Mouse (Mus musculus): ENCODE measurements at regions not wholly inside any gene's neighbourhood (a gene's known extent, or its start where the extent isn't known, plus 50 kb on each side); places are given as distances from the start of the nearest gene placed in this dataset.
A peak's percentile ranks its signal among the peaks of the same experiment; 100 is the strongest.

DNA sequence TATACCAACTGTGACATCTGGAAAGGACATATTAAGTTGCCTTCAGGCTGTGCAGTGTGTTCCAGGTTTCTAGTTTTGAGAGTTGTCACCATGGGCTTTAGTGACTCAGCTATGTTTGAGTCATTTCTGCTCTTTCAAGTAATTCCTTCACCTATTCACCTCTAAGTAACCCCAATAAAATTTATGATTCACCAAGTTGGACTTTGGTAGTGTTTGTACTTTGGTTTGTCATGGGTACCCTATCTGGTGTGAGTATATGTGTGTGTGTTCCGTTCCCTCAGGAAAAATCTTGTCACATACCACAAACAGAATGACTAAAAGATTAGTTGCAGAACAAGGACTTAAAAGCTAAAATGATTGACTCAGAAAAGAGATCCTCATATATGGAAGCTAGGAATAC lies 76.8 kb upstream of the Crbn start:
- no peaks in the 10 kb centered on the region for H3K4me1 ChIP-seq
- ATAC-seq (ENCODE audit: low FRiP score) = no peak
- WGBS = 100% methylated on average over 1 of the region's 1 CpGs

DNA sequence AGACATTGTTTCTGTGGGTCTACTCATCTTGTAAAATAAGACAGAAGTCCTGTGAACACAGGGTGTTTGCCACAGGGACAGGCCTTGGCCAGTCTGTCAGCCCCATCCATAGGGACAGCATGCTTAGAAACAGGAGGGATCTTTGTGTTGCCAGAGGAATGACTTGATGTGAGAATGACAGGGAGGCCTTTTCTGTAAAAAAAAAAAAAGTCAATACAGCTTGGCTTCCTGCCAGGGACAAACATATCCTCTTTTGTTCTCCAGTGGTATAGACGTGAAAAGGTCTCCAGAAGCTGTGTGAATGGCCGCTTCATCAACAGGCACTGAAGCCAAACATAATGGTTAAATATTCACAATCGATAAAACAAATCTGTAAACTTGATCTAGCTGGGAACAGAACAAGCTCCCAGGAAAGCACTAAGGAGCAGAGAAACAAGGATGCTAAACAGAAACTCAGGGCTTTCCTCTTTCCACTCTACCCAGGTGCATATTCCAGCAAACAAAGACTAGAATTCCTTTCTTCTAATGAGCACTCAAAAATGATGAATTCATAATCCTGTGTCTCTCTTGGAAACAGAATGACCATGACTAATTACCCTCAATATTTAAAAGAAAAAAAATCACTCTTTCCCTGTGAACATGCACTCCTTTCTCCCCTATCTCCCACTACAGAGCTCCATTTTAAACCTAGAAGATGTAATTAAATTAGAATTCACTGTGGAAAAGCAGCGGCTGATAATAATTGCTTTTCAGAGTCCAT lies 92.2 kb upstream of the Crbn start:
- no peak overlapping the region for H3K4me2 ChIP-seq
- ATAC-seq (ENCODE audit: low FRiP score) = peak; percentile 77

More for the DNA sequence above, 76.8 kb upstream of the Crbn start:
- no peak overlapping the region for H3K9ac ChIP-seq
- no peak overlapping the region for H3K4me3 ChIP-seq (replicated peaks)
- H3K9me3 ChIP-seq = no peaks in the 10 kb centered on the region
- H3K4me2 ChIP-seq = no peak overlapping the region
- no peaks in the 10 kb centered on the region for H3K36me3 ChIP-seq (replicated peaks)
- H3K27me3 ChIP-seq = no peaks in the 10 kb centered on the region
- H3K27ac ChIP-seq = no peak overlapping the region

DNA sequence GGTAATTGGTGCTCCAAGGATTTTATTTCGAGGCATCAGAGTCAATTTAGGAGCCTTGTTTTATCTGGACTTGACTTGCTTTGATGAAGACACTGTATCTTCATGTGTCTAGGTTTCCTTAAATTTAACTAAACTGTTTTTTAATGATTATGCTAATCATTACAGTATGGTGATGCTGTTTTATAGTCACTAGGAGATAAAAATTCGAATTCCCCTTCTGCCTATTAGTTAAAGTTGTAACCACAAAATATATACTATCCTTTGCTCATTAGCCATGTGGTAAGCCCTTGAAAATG lies 92.7 kb upstream of the Crbn start:
- H3K4me1 ChIP-seq = peaks cover 10% of the 10 kb centered on the region
- 38% methylated on average over 2 of the region's 2 CpGs for WGBS
- H3K27me3 ChIP-seq = no peaks in the 10 kb centered on the region
- H3K4me2 ChIP-seq = no peak overlapping the region
- no peak overlapping the region for H3K4me3 ChIP-seq (replicated peaks)
- ATAC-seq (ENCODE audit: low FRiP score) = no peak
- no peaks in the 10 kb centered on the region for H3K9me3 ChIP-seq
- no peak overlapping the region for H3K27ac ChIP-seq
- no peaks in the 10 kb centered on the region for H3K36me3 ChIP-seq (replicated peaks)
- H3K9ac ChIP-seq = no peak overlapping the region

More for the DNA sequence above, 92.2 kb upstream of the Crbn start:
- Histone ChIP-seq H3K9me3 (no peaks in the 10 kb centered on the region), H3K4me3 (replicated peaks) (no peak overlapping the region), H3K4me1 (peaks cover 10% of the 10 kb centered on the region), H3K27ac (peak overlapping the region; percentile 32; the same call in 1 of the 2 replicates), H3K27me3 (no peaks in the 10 kb centered on the region), H3K9ac (no peak overlapping the region), H3K36me3 (replicated peaks) (no peaks in the 10 kb centered on the region)
- WGBS = 18% methylated on average over 4 of the region's 4 CpGs

DNA sequence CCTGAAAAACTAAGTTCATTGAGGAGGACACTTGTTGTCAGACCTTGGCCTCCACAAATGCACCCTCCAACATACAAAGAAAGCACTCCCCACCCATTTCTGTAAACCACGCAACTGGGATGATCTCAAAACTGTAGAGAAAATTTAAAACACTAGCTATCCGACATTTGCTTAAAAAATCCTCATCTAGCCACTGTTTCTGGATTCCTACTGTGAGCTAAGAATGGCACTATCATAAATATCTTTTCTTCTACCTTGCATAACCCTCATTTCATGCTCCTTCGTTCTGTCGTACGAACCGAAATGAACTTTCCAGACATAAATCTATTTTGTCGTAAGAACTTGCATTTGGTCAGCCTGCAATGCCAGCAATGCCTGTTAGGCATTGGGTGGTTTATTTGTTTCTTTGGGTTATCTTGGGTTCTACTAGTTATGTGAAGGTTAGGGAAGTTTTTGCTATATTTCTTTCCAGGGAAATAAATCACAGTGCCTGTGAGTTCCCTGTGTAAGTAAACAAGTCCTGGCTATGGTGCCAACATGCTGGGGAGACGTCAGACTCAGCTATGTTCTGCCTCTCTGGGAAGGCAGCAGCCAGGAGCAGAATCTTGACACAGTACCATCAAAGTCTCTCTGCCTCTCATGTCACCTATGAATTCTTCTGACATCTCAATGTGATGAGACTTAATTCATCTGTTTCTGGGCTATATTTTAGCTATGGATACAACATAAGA lies 104.2 kb upstream of the Crbn start:
- no peak overlapping the region for H3K4me3 ChIP-seq (replicated peaks)
- no peak for ATAC-seq (ENCODE audit: low FRiP score)
- no peak overlapping the region for H3K27ac ChIP-seq
- H3K27me3 ChIP-seq = no peaks in the 10 kb centered on the region
- H3K36me3 ChIP-seq (replicated peaks) = no peaks in the 10 kb centered on the region
- H3K4me2 ChIP-seq = no peak overlapping the region
- no peak overlapping the region for H3K9ac ChIP-seq
- WGBS = 93% methylated on average over 8 of the region's 8 CpGs
- H3K9me3 ChIP-seq = no peaks in the 10 kb centered on the region
- no peaks in the 10 kb centered on the region for H3K4me1 ChIP-seq

DNA sequence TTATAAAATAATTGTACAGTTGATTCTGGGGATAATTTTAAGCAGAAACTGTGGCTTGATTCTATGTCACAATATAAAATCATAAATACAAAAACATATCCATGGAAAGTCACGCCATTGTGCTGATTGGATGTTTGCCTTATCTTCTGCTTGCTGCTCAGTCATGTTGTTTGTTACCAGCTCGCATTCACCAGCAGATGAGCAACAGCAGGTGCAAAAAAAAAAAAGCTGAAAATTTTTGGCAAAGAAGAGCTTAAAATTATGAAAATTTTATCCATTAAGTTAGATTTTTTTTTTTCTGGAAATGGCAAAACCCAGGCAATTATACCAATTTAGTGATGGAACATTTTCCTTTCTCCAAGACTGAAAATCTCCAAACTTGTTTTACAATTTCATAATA lies 115.2 kb upstream of the Crbn start:
- no peak for ATAC-seq (ENCODE audit: low FRiP score)
- Histone ChIP-seq H3K4me2 (no peak overlapping the region), H3K9ac (no peak overlapping the region), H3K9me3 (no peaks in the 10 kb centered on the region), H3K36me3 (replicated peaks) (no peaks in the 10 kb centered on the region), H3K4me1 (no peaks in the 10 kb centered on the region), H3K27ac (no peak overlapping the region), H3K4me3 (replicated peaks) (no peak overlapping the region), H3K27me3 (no peaks in the 10 kb centered on the region)
- 85% methylated on average over 2 of the region's 2 CpGs for WGBS

DNA sequence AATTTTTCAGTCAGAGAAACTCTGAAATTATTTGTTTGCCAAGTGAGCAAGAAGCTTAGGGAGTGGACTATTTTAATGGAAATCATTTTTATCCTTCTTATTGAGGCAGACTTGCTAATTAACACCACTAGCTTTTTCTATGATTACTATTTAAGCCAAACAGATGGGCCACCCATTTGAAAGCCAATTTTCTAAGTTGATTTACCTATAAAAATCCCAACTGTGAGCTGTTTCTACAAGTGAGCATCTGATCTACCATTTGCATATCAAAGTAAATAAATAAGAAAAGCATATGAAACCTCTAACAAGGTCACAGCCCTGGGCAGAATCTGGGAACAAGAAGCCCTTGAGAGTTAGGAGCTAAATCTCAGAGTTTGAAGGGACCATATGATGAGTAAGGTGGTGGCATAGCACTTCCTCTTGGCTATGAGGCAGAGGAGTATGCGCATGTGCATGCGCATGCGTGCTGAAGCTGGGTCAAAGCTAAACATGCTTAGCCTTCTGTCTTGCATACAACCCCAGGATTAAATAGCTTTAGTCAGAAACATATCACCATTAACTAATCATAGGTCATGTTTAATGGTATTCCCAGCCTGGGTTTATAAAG lies 116.9 kb upstream of the Crbn start:
- Histone ChIP-seq H3K4me2 (no peak overlapping the region), H3K9me3 (no peaks in the 10 kb centered on the region), H3K9ac (no peak overlapping the region), H3K27me3 (no peaks in the 10 kb centered on the region), H3K36me3 (replicated peaks) (no peaks in the 10 kb centered on the region), H3K4me1 (no peaks in the 10 kb centered on the region), H3K4me3 (replicated peaks) (no peak overlapping the region), H3K27ac (no peak overlapping the region)
- no peak for ATAC-seq (ENCODE audit: low FRiP score)
- WGBS = 98% methylated on average over 3 of the region's 3 CpGs

DNA sequence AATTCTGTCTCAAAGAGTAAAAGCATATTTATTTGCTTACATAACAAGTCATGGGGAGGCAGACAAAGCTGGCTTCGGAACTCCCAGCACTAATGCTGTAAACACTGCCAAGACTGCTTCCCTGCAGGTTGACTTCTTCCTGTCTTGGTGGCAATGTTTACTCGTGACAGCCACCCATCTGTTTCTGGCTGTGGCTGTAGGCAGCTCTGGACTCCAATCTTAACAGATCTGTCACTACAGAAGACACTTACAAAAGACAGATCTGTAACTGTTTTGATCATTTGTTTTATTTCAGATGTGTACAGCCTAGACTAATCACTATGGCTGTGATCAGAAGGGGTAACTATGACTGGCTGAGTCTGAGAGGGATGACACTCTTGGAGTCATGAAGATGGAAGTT lies 121.1 kb upstream of the Crbn start:
- H3K27me3 ChIP-seq = no peaks in the 10 kb centered on the region
- no peak overlapping the region for H3K27ac ChIP-seq
- WGBS = 64% methylated on average over 2 of the region's 2 CpGs
- no peak overlapping the region for H3K9ac ChIP-seq
- ATAC-seq (ENCODE audit: low FRiP score) = no peak
- no peak overlapping the region for H3K4me2 ChIP-seq
- no peaks in the 10 kb centered on the region for H3K4me1 ChIP-seq
- H3K9me3 ChIP-seq = no peaks in the 10 kb centered on the region
- no peak overlapping the region for H3K4me3 ChIP-seq (replicated peaks)
- H3K36me3 ChIP-seq (replicated peaks) = no peaks in the 10 kb centered on the region

DNA sequence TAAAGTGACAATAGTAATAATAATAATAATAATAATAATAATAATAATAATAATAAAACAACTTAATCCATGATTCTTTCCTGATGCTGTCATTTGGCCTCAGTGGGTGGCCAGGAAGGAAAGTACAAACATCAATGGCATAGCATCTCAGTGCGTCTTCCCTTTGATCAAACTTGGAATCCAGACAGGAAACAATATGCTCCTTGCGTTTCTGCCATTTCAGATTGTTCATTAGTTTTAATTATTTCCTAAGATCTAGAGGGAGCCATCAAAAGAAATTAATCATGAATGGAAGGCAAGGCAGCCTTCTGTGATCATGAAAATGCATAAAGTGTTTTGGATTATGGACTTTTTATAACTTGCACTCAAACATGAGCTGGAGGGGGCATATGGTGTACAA lies 125.6 kb upstream of the Crbn start:
- Histone ChIP-seq H3K27me3 (no peaks in the 10 kb centered on the region), H3K4me1 (no peaks in the 10 kb centered on the region), H3K9me3 (no peaks in the 10 kb centered on the region), H3K4me2 (no peak overlapping the region), H3K27ac (no peak overlapping the region), H3K9ac (no peak overlapping the region), H3K4me3 (replicated peaks) (no peak overlapping the region), H3K36me3 (replicated peaks) (no peaks in the 10 kb centered on the region)
- no peak for ATAC-seq (ENCODE audit: low FRiP score)
- WGBS = 78% methylated on average over 2 of the region's 2 CpGs

DNA sequence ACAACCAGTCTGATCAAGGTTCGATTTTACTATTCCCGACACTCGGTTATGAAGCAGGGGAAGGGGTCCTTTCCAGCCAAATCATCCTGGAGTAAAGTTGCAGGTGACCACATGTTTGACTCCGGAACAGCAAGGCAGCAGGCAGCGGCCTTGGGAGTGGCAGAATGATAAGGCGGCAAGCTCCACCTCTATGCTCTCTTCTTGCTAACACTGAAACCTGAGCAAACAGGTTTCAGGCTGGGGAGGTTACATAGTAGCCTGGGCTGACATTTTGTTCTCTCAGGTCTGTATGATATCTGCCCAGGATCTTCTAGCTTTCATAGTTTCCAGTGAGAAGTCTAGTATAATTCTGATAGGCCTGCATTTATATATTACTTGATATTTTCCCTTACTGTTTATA lies 133.7 kb upstream of the Crbn start:
- Histone ChIP-seq H3K4me1 (no peaks in the 10 kb centered on the region), H3K27ac (no peak overlapping the region), H3K9ac (no peak overlapping the region), H3K27me3 (no peaks in the 10 kb centered on the region), H3K4me3 (replicated peaks) (no peak overlapping the region), H3K36me3 (replicated peaks) (no peaks in the 10 kb centered on the region), H3K9me3 (no peaks in the 10 kb centered on the region), H3K4me2 (no peak overlapping the region)
- 88% methylated on average over 6 of the region's 6 CpGs for WGBS
- no peak for ATAC-seq (ENCODE audit: low FRiP score)

DNA sequence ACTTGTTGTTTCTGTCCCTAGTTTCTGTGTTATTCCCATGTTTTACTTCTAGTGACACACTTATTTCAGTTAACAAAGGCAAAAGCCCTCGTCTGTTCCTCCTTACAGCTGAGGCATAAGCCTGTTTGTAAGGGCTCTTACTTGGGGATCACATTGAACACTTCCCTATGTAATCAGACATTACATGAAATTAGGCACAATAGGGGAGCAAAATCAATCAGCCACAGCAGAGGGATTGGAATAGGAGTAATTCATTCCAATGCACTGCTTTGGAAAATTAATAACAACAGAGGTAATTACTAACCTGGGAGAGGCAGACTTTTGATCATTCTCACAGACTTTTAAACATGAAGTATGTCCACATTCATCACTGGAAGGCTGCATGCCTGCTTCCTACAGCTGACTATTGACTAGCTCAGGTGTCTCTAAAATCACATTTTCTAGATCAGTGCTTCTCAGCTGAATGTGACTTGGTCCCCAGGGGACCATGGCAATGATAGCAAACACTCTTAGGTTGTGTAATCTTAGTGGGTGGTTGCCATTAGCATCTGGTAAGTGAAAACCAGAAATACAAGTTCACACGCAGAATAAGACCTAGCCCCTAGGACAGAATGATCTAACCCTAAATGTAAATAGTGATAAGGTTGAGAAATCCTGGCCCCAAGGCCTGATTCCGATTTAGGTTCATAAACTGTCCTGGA lies 146.5 kb upstream of the Crbn start:
- Histone ChIP-seq H3K36me3 (replicated peaks) (no peaks in the 10 kb centered on the region), H3K4me1 (no peaks in the 10 kb centered on the region), H3K4me3 (replicated peaks) (no peak overlapping the region), H3K27me3 (no peaks in the 10 kb centered on the region), H3K9me3 (no peaks in the 10 kb centered on the region), H3K9ac (no peak overlapping the region), H3K27ac (no peak overlapping the region), H3K4me2 (no peak overlapping the region)
- no peak for ATAC-seq (ENCODE audit: low FRiP score)
- WGBS = 68% methylated on average over 3 of the region's 3 CpGs

DNA sequence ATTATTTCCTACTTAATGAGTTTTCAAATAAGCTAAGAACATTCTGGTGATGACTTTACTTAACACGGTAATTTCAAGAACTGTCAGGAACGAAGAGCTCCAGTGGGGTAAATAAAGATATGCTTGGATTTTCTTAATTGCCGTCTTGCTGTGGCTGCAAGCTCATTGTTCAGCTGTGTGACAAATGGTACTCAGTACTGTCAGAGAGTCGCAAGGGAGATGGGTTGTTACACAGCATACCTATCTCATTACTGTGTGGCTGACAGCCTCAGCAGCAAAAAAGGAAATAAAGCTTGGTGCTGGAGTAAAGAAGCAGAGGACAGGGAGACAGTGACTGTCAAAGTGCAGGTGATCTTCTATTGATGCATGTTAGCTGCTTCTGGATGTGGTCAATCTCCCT lies 151.0 kb upstream of the Crbn start:
- Histone ChIP-seq H3K4me2 (no peak overlapping the region), H3K27me3 (no peaks in the 10 kb centered on the region), H3K27ac (no peak overlapping the region), H3K9ac (no peak overlapping the region), H3K4me3 (replicated peaks) (no peak overlapping the region), H3K36me3 (replicated peaks) (no peaks in the 10 kb centered on the region), H3K9me3 (no peaks in the 10 kb centered on the region), H3K4me1 (no peaks in the 10 kb centered on the region)
- no peak for ATAC-seq (ENCODE audit: low FRiP score)
- 63% methylated on average over 4 of the region's 4 CpGs for WGBS

DNA sequence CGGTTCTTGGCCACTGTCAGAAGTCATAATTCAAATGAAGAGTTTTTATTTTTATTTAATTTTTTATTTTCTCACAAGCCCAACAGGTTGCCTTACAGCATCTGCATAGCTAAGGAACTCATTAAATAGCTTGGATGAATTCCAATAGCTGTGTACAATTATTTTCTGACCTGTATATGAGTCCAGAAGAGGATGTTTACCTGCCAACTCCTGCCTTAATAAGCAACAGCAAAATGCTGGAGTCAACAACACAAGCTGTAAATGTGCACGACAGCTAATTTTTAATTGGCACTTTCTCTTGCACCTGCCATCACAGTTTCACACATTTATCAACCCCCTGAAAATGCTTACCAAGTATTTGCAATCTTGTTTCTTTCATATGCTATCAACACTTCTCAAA lies 161.4 kb upstream of the Crbn start:
- Histone ChIP-seq H3K27ac (no peak overlapping the region), H3K4me3 (replicated peaks) (no peak overlapping the region), H3K9me3 (no peaks in the 10 kb centered on the region), H3K4me1 (no peaks in the 10 kb centered on the region), H3K9ac (no peak overlapping the region), H3K27me3 (no peaks in the 10 kb centered on the region), H3K4me2 (no peak overlapping the region), H3K36me3 (replicated peaks) (no peaks in the 10 kb centered on the region)
- 80% methylated on average over 2 of the region's 2 CpGs for WGBS
- ATAC-seq (ENCODE audit: low FRiP score) = no peak
